Mouse (Mus musculus): ENCODE data around the gene Agxt2.

Agxt2 gene

GRCm38 (mm10) chr15:10358039-10358948 lies at the start of gene Agxt2:
Agxt2 (plus strand) TSS chr15:10358532.
- DNase-seq (ENCODE audit: low read depth, low spot score), result no peak

DNA sequence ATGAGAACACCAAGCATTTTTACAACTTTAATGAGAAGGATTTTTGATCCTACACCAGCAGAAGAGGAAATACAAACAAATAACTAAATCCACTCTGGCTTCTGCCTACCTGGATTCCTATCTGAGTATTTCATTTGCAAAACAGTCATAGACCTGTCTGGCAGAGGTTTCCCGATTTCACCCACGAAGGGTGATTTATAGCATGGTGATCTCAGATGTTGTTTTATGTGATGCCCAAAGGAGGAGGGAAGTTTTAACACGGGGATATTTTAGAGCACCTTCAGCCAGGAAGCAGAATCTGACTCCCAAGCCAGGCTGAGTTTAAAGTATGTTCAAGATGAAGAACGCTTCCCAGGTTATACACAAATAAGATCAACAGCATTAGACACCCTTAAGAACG lies 46.5 kb upstream of the Agxt2 start:
- no peak for DNase-seq (ENCODE audit: low read depth, low spot score)

DNA sequence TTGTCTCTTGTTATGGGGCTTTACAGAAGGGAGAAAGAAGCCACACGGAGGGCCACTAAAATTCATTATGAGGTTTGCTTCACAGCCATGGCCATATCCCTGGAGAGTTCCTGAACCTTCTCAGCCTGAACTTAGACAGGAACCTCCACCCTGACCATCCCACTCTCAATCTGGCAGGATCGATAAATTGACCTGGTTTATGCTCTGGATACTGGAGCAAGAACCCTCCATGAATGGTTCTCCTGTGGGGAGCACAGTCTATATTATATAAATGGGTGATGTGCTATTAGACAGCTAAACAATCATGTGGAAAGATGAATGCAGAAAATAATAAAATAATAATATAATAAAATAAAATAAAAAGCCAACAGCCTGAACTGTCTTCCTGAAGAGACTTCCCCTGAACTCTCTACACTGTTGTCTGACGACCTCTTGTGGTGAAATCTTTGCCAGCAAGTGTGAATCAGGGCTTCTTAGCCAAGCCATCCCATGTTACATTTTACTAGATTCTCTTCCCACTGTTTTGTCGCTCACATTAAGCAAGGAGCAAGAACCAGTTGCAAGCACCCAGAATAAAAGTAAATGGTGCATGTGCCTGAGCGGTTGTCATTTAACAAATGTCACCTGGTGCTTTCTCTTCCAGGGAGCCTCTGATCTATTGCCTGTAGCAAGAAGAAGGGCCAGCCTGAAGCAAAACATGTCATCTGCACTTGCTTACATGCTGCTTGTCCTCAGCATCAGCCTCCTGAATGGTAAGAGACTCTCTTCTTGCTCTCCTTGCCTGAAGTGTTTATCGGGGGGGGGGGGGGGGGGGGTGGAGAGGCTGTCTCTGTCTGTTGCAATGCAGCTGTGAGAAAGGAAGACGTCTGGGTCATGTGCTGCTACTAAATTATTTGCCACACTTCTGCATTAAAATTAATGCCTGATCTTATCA lies 44.5 kb upstream of the Agxt2 start:
- DNase-seq (ENCODE audit: low read depth, low spot score), result no peak

GRCm38 (mm10) chr15:10325080-10325479 lies 33.3 kb upstream of the Agxt2 start, which contains the start of gene Gm21973:
Gm21973 (plus strand) TSS chr15:10325380.
- DNase-seq (ENCODE audit: low read depth, low spot score), result no peak

DNA sequence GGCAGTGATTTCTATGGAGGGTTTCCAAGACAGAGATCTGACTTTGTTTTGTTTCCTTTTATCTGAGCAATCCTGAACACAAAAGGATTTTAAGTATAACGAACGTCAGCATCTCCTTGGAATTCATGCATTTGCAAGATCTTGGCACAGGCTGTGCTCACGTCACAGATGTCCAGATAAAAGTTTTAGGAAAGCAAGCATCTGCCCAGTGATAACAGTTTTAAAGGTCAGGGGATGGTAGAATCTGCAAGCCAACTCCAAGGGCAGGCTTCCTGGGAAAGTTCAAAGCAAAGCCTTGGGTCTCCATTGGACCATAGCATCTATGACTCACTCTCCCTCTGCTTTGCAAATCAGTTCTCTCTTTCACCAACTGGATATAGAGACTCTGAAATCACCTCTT lies 27.7 kb upstream of the Agxt2 start:
- no peak for DNase-seq (ENCODE audit: low read depth, low spot score)

DNA sequence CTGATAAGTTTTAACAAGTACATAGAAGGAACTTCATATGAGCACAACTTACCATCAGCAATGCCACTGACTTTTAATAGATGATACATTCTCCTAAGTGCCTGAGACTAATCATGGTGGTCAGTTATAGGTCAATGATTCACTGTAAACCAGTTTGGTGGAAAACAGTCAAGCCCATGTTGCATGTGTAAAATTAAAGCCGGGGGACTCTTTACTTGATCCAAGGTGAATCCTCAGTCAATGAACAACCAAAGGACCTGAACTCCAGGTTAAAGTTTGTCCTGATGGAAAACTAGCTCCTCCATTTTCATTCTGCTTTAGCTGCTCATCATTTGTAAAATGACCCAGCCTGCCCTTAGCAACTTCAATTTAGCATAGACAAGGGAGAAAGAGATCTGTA lies 25.8 kb upstream of the Agxt2 start:
- DNase-seq (ENCODE audit: low read depth, low spot score), result no peak

DNA sequence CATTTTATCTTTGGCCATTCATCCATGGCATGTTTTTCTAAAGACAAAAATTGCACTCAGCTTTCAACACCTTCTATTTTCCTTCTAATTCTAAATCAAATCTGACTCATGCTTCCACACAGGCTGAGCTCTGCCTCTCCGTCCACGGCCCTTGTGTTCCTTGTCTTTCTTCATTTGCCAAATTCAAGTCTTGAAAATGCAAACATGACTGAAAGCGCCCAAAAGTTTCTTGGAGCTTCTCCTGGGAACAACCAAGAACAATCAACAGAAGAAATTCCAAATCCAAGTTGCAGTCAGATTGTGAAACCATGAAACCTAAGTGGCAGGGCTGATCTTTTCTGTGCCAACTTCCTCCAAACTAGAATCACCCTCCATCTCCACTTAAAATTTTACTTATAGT lies 19.7 kb upstream of the Agxt2 start:
- DNase-seq (ENCODE audit: low read depth, low spot score), result no peak

DNA sequence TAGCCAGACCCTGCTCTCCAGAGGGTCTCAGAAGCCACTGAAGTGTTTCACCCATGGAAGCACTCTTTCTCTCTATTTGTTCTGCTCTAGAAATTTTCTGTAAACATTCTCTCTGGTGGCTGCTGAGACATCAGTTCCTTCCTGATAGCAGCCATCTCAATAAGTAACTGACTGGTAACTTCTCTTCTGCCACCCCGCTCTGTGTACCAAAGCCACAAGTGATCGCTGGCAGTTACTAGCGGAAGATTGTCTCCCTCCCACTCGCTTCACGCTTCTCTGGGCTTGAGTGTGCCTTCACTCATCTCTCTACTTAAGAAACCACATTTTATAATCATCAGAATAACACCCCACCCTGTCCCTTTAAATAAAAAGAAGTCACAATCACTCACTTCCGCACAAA lies 11.3 kb upstream of the Agxt2 start:
- no peak for DNase-seq (ENCODE audit: low read depth, low spot score)

DNA sequence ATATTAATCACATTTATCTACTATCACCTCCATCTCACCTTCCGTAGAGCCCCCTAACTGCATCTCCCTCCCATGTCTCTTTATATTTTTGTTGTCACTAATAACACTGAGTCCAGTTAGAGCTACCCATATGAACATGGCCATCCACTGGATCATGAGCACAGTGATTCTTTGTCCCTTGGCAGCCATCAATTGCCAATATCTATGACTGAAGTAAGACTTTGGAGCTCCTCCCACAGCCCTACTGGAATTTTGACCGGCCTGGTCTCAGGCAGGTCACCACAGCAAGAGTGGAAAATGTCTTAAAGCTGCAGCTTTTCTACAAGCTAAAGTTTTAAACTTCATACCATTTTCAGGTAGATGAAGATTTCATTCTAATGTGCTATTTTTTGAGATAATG lies 8.0 kb downstream of the Agxt2 start:
- no peak for DNase-seq (ENCODE audit: low read depth, low spot score)

DNA sequence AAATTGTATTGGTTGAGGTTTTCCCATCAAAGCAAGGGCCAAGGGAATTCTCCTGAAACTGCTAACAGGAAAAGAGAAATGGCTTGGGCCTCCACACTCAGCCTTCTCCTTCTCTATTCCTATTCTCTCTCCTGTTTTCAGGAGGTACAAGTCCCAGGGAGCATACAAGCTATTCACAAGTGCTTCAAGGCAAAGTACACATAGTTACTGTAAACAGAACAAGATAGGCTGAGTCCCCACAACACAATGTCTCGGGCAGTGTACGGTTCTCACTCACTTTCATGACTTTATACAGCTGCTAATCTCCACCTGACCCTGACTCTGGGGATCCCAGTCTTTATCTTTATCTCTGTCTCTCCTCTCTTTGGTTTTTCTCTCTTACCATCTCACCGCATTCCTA lies 17.1 kb downstream of the Agxt2 start:
- no peak for DNase-seq (ENCODE audit: low read depth, low spot score)

- no peak for DNase-seq (ENCODE audit: low read depth, low spot score)
Observed at GRCm38 (mm10) chr15:10378338-10378959, 20.1 kb downstream of the Agxt2 start.

- DNase-seq (ENCODE audit: low read depth, low spot score), result no peak
Observed at GRCm38 (mm10) chr15:10379757-10380458, 21.6 kb downstream of the Agxt2 start.

- DNase-seq (ENCODE audit: low read depth, low spot score), result no peak
Observed at GRCm38 (mm10) chr15:10387263-10387662, 28.9 kb downstream of the Agxt2 start.

DNA sequence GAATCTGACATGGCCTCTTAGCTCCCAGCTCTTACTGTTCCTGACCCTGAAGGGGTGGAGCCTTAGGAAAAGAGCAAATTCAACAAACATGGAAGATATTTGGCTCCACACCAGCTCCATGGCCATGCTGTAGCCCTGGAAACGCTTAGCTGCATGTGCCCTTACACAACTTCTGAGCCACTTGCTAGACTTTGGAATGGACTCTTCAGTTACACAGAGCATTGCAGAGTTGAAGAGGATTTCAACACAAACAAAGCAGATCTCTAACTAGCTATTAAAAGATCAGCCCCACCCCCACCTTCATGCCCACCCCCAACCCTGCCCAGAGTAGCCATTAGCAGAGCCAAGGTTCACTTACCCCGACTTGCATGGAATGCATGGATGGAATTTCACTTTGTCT lies 41.5 kb downstream of the Agxt2 start:
- no peak for DNase-seq (ENCODE audit: low read depth, low spot score)

DNA sequence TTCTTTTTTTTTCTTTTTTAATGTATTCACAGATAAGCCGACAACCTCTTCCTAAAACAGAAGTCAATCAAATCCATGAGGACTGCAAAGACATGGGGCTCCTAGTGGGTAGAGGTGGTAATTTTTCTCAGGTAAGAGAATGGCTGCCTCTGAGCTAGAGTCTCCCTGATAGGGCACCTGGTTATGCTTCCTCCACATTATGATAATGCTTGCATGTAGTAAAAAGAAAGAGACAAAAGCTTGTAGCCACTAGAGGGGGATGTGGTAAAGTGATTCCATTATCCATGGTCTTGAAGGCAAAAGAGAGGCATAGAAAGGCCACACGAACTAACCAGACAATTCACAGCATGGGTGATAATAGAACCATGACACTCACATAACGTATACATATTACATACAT lies 42.1 kb downstream of the Agxt2 start:
- DNase-seq (ENCODE audit: low read depth, low spot score), result no peak

GRCm38 (mm10) chr15:10409842-10410241 lies 51.5 kb downstream of the Agxt2 start:
- no peak for DNase-seq (ENCODE audit: low read depth, low spot score)

DNA sequence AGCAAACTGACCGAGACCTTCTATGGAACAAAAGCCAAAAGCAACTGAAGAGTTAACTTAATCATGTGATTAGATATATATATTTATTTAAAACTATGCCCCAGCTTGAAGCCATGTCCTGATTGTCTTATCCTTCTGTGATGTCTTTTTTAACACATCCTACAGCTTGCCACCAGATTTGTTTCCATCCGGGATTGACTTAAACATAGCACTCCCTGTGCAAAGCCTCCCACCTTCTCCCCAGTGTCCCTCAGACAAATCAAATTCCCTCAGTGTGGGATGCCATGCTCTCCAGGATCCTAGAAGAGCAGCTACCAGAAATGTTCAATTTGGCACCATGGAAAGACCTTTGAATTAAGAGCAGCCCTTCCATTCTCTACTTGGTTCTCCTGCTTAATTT lies 52.5 kb downstream of the Agxt2 start:
- DNase-seq (ENCODE audit: low read depth, low spot score), result no peak

DNA sequence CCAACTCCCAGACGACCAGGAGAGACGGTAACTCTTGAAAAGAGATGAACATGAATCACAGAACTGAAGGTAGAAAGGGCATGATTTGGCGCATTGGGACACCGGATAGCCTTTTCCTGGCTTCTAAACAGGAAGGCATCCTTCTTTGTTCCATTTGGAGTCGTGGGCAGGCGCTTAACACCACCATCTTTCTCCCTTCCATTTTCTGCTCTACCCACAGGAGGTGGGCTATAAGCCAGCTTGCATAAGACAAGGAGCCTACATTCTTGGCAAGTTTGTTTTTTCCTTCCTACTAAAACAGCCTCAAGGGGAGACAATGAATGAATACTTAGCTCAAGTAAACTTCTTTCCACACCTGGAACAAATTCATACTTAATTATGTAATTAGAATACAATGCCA lies 55.3 kb downstream of the Agxt2 start:
- DNase-seq (ENCODE audit: low read depth, low spot score), result no peak

GRCm38 (mm10) chr15:10421138-10421784 lies 62.9 kb downstream of the Agxt2 start:
- DNase-seq (ENCODE audit: low read depth, low spot score), result no peak

DNA sequence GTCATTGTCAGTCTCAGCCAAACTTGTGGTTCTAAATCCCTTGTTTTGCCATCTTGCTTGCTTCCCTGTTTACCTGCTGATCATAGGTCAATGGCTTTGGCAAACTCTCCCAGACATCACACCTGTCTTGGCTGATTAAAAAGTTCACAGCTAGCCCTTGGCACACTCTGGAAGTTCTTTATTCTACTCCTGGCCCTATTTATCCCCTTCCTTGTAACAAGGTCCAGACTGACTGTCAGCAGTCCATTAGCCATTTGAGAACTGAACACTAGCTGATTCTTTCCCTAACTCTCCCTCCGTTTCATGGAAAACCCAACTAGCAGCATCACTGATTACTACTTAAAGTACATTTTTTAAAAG lies 63.4 kb downstream of the Agxt2 start:
- DNase-seq (ENCODE audit: low read depth, low spot score), result no peak

DNA sequence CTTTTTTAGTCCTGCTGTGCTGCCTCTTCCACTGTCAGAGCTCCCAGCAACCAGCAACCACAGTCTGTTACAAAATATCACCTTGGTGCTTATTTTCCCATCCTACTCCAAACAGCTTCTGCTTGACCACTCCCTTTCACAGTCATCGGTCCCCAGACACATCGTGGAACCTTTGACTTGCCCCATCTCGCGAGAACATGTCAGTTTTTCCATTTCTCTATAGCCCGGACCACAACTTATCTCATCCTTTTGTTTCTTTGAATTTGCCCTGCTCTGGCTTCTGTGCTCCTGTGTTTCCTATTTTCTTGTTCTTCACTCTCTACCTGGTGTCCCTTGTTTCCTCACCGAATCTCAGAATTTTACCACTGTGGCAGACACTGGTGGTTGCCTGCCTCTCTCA lies 67.8 kb downstream of the Agxt2 start:
- no peak for DNase-seq (ENCODE audit: low read depth, low spot score)

All from c-Kit-negative CD71-positive TER-119-positive erythroid progenitor cells, embryonic 14.5 days (primary cell).